8 mouse cellular contexts compared by ENCODE assay signal in genomic region chr10:14055533-14055981, GRCm38 (mm10).
DNase-seq lines count a peak whose midpoint lies in the region; ATAC-seq lines count a peak whose summit lies in the region.

No protein-coding gene starts in this region.

- no peak for ATAC-seq in heart, embryonic 11.5 days (replicated peaks; ENCODE audit: insufficient number of reproducible peaks, low FRiP score, low TSS enrichment)
- ATAC-seq in stomach, embryonic 15.5 days (ENCODE audit: insufficient read depth, low FRiP score, low read depth): peak; percentile 67; the same call in 1 of the 2 replicates
- no peak for ATAC-seq in erythroblast, adult 5-6 weeks (replicated peaks; ENCODE audit: low FRiP score, poor library complexity, severe bottlenecking)

- no peak overlapping the region for H3K9ac ChIP-seq in heart, embryonic 11.5 days (ENCODE audit: low read depth, low read length)
- no peak overlapping the region for H3K9ac ChIP-seq in stomach, embryonic 15.5 days

- H3K36me3 ChIP-seq in heart, embryonic 11.5 days (ENCODE audit: control insufficient read depth, insufficient read depth, low read length): no peaks in the 10 kb centered on the region
- no peaks in the 10 kb centered on the region for H3K36me3 ChIP-seq in stomach, embryonic 15.5 days

- H3K4me1 ChIP-seq in heart, embryonic 11.5 days (ENCODE audit: control insufficient read depth, insufficient read depth, low read length): peaks cover 25% of the 10 kb centered on the region
- peaks cover 12% of the 10 kb centered on the region for H3K4me1 ChIP-seq in stomach, embryonic 15.5 days

- no peaks in the 10 kb centered on the region for H3K9me3 ChIP-seq in heart, embryonic 11.5 days (replicated peaks; ENCODE audit: control insufficient read depth, low read length)
- H3K9me3 ChIP-seq in stomach, embryonic 15.5 days: no peaks in the 10 kb centered on the region

- 34% methylated on average over 9 of the region's 9 CpGs for WGBS in heart, embryonic 11.5 days (ENCODE audit: insufficient replicate concordance)
- WGBS in stomach, embryonic 15.5 days: 16% methylated on average over 9 of the region's 9 CpGs

- no peaks in the 10 kb centered on the region for H3K27me3 ChIP-seq in heart, embryonic 11.5 days (ENCODE audit: control insufficient read depth, insufficient read depth, low read length)
- no peaks in the 10 kb centered on the region for H3K27me3 ChIP-seq in stomach, embryonic 15.5 days (replicated peaks)

- H3K4me2 ChIP-seq in heart, embryonic 11.5 days: no peak overlapping the region
- H3K4me2 ChIP-seq in stomach, embryonic 15.5 days: 0 out of 2 replicates have a peak overlapping the region, but pooled peaks have one; percentile 0

- peak overlapping the region; percentile 30; the same call in 1 of the 2 replicates for H3K27ac ChIP-seq in heart, embryonic 11.5 days (ENCODE audit: low read depth, low read length)
- peak overlapping the region; percentile 67; the same call in 1 of the 2 replicates for H3K27ac ChIP-seq in stomach, embryonic 15.5 days

- no peak overlapping the region for H3K4me3 ChIP-seq in heart, embryonic 11.5 days (ENCODE audit: low read depth, low read length)
- H3K4me3 ChIP-seq in stomach, embryonic 15.5 days (replicated peaks): no peak overlapping the region

- DNase-seq in adrenal gland, postnatal 25 days: peak; percentile 9
- no peak for DNase-seq in adrenal gland, postnatal 4 days (ENCODE audit: low spot score in 2 of 2)
- DNase-seq in urinary bladder, postnatal 14 days (ENCODE audit: low spot score): peak; percentile 59
- no peak for DNase-seq in urinary bladder, adult 2 months (ENCODE audit: low spot score)
- DNase-seq in kidney, postnatal 4 days: peak; percentile 29 to 50

Comparison
In these comparisons a context has a peak if more than half of its experiments do, and no peak if none do; other contexts are left out.
1. DNase-seq: peak in adrenal gland, postnatal 25 days (single experiment), urinary bladder, postnatal 14 days (single experiment) and kidney, postnatal 4 days (2 of 2); none in adrenal gland, postnatal 4 days (0 of 2) and urinary bladder, adult 2 months (single experiment).